Mouse (Mus musculus) thymus, adult 2 months (tissue): Measurements from ENCODE around the gene A1bg. TPM values are rescaled to one million over a fixed set of nuclear protein-coding genes. Genes with fewer than 3 reads are reported as not detected.

ENCODE experiments used
- DNase-seq: peaks from one replicate; pipeline ENCODE4 v3.0.0; 2021
- H3K27ac ChIP-seq: fragments of 200-500 bp; 2 replicates; pipeline ENCODE4 v1.5.1; 2012; ENCODE audit warnings: low read length, control low read depth; ENCODE audit not compliant: control insufficient read depth, insufficient read depth
- H3K27me3 ChIP-seq: fragments of 200-500 bp; 2 replicates; pipeline ENCODE4 v1.6.1; 2012; ENCODE audit warnings: mild to moderate bottlenecking, low read length, moderate library complexity, mixed read lengths; ENCODE audit not compliant: control insufficient read depth, insufficient read depth
- H3K36me3 ChIP-seq: fragments of 200-500 bp; 2 replicates; pipeline ENCODE4 v1.6.1; 2012; ENCODE audit warnings: mild to moderate bottlenecking, low read length, moderate library complexity; ENCODE audit not compliant: control insufficient read depth, insufficient read depth
- H3K4me1 ChIP-seq: fragments of 200-500 bp; replicated peaks from 2 replicates; pipeline ENCODE4 v1.6.1; 2012; ENCODE audit warnings: low read length; ENCODE audit not compliant: control insufficient read depth, insufficient read depth
- H3K4me3 ChIP-seq: fragments of 200-500 bp; 2 replicates; pipeline ENCODE4 v1.5.1; 2012; ENCODE audit warnings: mild to moderate bottlenecking, low read length, control low read depth, moderate library complexity; ENCODE audit not compliant: control insufficient read depth, insufficient read depth
- CTCF ChIP-seq: fragments of 200-500 bp; IDR thresholded peaks from 2 replicates; pipeline ENCODE4 v1.5.1; 2012; ENCODE audit warnings: mild to moderate bottlenecking, control low read depth, low read length, moderate library complexity, borderline replicate concordance; ENCODE audit not compliant: control insufficient read depth, poor library complexity, insufficient read depth; ENCODE audit errors: extremely low read depth
- POLR2A ChIP-seq: fragments of 200-500 bp; IDR thresholded peaks from 2 replicates; pipeline ENCODE4 v1.6.1; 2012; ENCODE audit warnings: mild to moderate bottlenecking, low read length, control low read depth, moderate library complexity; ENCODE audit not compliant: control insufficient read depth, poor library complexity, insufficient read depth; ENCODE audit errors: extremely low read depth
- WGBS: fragments of 180-500 bp; shearing (Covaris S2); methylation state at CpG from one replicate; pipeline ENCODE4 v1.1.7; 2018; 5-methylcytosine and 5-hydroxymethylcytosine counted together
- polyA plus RNA-seq: library from polyadenylated mRNA; depleted of rRNA; stranded (reverse); fragments of >200 nt; gene quantifications from 2 replicates; pipeline ENCODE4 v1.2.3, GENCODE M21; 2012; rRNA removed

A1bg gene
- 3.3 TPM in 1 of 2 replicates, not detected in the other for polyA plus RNA-seq

DNA sequence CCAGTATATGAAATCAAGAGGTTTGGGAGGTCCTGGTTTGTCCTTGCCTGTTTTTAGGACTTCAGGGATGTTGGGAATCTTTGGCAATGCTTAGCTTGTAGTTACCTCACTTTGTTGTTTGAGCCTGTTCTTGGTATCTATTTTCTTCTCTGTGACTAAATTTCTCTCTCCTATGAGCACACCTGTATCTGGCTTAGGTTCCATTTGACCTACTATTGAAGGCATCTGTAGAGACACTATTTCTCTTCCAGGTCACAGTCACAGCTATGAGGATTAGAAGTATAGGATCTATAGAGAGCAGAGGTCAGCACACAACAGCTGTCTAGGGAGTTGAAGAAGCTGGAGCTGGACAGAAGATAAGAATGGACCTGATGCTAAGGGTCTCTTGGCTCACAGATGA lies at the start of gene A1bg:
Gene A1bg (minus strand): TSS at position 101 of the 400 bp plus-strand sequence.
- no peak for DNase-seq
- H3K27ac ChIP-seq = no peak within 1 kb of the TSS
- H3K36me3 ChIP-seq = no peaks in the 10 kb centered on the region
- no peak for TF ChIP-seq POLR2A
- no peak for TF ChIP-seq CTCF
- no peaks in the 10 kb centered on the region for H3K4me1 ChIP-seq
- H3K27me3 ChIP-seq = no peaks in the 10 kb centered on the region
- H3K4me3 ChIP-seq = no peak within 1 kb of the TSS

DNA sequence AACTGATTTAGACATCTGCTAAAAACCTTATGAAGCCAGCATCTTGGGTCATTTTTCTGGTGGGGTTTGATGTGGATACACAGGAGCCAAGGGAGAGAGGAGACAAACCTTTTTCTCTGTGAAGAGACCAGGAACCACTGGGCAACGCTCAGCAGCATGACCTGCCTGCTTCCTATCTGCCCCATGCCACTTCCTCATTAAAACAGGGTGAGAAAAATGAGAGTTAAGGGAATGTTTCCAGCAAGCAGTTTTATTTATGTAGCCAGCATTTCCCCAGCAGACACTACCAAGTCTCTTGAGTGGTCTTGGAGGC lies 45.7 kb upstream of the A1bg start:
- Histone ChIP-seq H3K4me3 (no peak overlapping the region), H3K4me1 (no peaks in the 10 kb centered on the region), H3K27me3 (no peaks in the 10 kb centered on the region), H3K27ac (no peak overlapping the region), H3K36me3 (no peaks in the 10 kb centered on the region)
- TF ChIP-seq CTCF (no peak), POLR2A (no peak)
- no peak for DNase-seq
- 31% methylated on average over 1 of the region's 1 CpGs for WGBS

- H3K27me3 ChIP-seq = no peaks in the 10 kb centered on the region
- H3K4me1 ChIP-seq = no peaks in the 10 kb centered on the region
- WGBS = 93% methylated on average over 9 of the region's 9 CpGs
- no peaks in the 10 kb centered on the region for H3K36me3 ChIP-seq
- no peak overlapping the region for H3K4me3 ChIP-seq
- no peak overlapping the region for H3K27ac ChIP-seq
- TF ChIP-seq POLR2A (no peak), CTCF (no peak)
- DNase-seq = no peak
Measured at GRCm38 (mm10) chr15:60967841-60968548, 45.2 kb upstream of the A1bg start.

DNA sequence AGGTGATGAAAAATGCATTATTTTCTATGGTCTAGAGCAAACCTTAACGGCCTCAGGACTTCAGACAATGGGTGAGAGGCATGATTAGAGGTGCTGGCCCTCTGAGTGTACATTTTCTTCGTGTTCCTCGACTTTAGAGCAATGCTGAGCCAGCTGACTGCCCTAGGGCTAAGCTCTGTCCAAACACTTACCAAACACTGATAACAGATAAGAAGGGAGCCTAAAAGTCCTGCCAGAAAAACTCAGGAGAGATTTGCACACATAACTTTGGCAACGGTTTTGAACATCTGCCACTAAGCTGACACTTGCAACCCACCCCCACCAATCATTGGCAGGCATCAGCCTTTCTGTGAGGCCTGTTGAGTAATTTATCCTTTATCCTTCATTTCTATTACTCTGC lies 2.9 kb upstream of the A1bg start:
- H3K27ac ChIP-seq = no peak overlapping the region
- no peak overlapping the region for H3K4me3 ChIP-seq
- H3K27me3 ChIP-seq = no peaks in the 10 kb centered on the region
- 87% methylated on average over 4 of the region's 4 CpGs for WGBS
- DNase-seq = no peak
- no peaks in the 10 kb centered on the region for H3K4me1 ChIP-seq
- TF ChIP-seq CTCF (no peak), POLR2A (no peak)
- H3K36me3 ChIP-seq = no peaks in the 10 kb centered on the region

- 91% methylated on average over 6 of the region's 6 CpGs for WGBS
- no peaks in the 10 kb centered on the region for H3K27me3 ChIP-seq
- no peak overlapping the region for H3K4me3 ChIP-seq
- no peaks in the 10 kb centered on the region for H3K4me1 ChIP-seq
- DNase-seq = no peak
- H3K36me3 ChIP-seq = no peaks in the 10 kb centered on the region
- no peak overlapping the region for H3K27ac ChIP-seq
- TF ChIP-seq POLR2A (no peak), CTCF (no peak)
Measured at GRCm38 (mm10) chr15:60903763-60904697, 18.8 kb downstream of the A1bg start.

GRCm38 (mm10) chr15:60898187-60898965 lies 24.4 kb downstream of the A1bg start:
- 91% methylated on average over 6 of the region's 6 CpGs for WGBS
- H3K27ac ChIP-seq = no peak overlapping the region
- TF ChIP-seq POLR2A (no peak), CTCF (no peak)
- H3K36me3 ChIP-seq = no peaks in the 10 kb centered on the region
- H3K27me3 ChIP-seq = no peaks in the 10 kb centered on the region
- DNase-seq = no peak
- H3K4me3 ChIP-seq = no peak overlapping the region
- no peaks in the 10 kb centered on the region for H3K4me1 ChIP-seq
